Mouse (Mus musculus): ENCODE measurements around the gene Srpr.

Srpr gene

DNA sequence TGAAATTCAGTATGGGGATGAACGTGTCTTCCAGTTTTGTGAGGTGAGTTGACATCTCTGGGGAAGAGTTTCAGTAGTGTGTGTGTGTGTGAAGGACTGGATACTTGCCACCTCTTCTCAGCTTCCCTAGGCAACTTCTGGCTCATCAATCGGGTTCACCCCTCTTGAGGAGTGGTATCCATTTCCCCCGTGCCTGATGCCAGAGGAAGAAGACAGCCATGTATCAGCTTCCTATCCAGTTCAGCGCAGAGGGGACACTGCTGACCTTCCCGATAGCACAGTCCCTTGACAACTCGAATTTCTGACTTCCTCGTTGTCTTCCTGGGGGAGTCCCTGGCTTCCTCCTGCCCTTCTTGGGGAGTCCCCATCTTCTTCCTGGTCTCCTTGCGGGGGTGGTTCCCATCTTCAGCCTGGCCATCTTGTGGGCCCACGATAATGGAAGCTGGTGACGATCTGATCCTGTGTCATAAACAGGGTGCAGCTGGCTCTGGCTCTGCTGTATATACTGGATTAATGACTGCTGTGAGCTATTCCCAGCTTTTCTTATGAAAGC, 12.5 kb upstream of the Srpr start:
- no peak for DNase-seq (ENCODE audit: extremely low read depth, low read depth)

DNA sequence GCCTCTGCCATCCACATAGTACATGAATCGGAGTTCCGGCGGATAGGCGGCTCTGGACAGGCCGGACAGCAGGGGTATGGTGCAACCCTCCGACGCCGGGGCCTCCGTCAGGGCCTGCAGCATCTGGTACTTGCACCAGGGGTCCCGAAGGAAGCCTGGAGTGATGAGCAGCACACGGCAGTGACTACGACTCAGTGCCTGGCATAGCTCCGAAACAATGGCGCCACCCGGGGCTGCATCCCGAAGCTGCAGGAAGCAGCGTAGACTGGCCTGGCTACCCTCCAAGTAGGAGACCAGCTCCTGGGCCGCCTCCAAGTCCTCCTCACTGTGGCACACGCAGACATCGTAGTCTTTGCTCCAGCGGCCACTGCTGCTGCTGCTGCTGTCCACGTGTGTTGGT, 11.3 kb upstream of the Srpr start:
- no peak for DNase-seq (ENCODE audit: extremely low read depth, low read depth)

DNA sequence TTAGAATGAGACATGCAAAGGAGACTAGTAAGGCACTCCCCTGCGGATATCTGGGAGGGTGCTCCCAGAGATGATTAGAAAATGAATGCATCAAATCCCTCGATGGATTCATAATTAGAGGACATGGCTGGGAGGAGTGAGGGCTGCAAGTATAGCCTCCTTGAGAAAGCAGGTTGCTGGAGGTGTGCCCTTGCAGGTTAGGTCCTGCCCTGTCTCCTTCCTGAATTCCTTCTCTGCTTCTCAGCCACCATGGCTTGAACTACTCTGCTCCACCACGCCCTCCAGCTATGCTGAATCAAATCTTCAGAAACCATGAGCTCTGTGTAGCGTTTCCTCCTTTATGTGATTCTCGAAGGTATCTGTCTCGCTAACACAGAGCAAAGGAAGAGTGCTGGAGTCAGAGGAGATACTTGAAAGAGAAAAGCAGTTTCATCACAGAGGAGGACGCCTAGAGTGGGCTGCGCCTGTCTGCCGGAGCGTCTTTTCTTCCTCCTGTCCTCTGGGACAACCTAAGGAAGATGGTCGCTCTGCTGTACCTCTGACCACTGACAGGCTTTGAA, 6.9 kb upstream of the Srpr start:
- DNase-seq (ENCODE audit: extremely low read depth, low read depth), result no peak

DNA sequence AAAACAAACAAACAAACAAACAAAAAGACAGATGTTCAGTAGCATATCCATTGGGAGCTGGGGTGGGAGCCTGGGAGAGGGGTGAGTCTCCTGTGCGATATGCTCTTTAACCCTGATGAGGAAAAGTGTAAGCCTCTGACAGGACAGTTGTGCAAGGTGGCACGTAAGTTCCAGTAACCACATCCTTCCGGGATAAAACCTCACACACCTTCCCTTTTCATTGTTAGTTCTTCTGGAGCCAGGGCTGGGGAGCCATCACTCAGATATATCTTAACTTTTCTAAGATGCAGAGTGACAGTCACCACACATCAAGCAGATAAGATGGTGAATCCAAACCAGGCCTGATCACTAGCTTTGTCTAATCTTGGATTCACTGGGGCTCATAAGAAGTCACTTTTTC, 5.9 kb upstream of the Srpr start:
- no peak for DNase-seq (ENCODE audit: extremely low read depth, low read depth)

DNA sequence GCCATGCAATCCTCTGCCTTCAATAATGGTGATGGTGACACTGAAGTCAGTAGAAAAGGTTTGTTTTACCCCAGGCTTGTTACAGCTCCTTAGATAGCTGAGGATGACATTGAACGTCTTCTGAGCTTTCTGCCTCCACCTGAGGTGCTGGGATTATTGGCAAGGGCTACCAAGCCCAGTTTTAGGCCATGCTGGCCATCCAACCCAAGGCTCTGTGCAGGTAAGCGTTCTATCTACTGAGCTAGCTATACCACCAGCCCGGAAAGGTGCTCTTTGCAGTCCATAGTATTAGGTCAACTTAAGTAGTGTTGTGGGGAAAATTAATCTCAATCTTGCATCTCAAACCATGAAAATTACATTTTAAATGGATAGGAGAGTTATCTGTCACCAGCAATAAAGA, 2.4 kb upstream of the Srpr start:
- DNase-seq (ENCODE audit: extremely low read depth, low read depth), result no peak

DNA sequence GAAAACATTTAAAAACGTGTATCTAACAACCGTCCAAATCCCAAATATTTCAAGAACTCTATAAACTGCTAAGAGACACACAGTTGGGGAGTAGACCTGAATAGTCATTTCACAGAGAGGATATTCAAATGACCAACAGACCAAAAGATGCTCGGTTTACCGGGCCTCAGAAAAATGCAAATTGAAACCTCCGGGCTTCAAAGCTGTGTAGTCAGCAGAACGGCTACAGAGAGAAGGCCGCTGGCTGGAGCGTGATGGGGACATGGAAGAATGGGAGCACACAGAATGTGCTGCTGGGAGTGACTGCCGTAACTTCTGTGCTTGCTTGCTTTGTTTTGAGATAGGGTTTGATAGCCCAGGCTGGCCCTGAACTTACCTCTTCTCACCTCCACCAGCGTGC, 1.6 kb upstream of the Srpr start:
- DNase-seq (ENCODE audit: extremely low read depth, low read depth), result no peak

DNA sequence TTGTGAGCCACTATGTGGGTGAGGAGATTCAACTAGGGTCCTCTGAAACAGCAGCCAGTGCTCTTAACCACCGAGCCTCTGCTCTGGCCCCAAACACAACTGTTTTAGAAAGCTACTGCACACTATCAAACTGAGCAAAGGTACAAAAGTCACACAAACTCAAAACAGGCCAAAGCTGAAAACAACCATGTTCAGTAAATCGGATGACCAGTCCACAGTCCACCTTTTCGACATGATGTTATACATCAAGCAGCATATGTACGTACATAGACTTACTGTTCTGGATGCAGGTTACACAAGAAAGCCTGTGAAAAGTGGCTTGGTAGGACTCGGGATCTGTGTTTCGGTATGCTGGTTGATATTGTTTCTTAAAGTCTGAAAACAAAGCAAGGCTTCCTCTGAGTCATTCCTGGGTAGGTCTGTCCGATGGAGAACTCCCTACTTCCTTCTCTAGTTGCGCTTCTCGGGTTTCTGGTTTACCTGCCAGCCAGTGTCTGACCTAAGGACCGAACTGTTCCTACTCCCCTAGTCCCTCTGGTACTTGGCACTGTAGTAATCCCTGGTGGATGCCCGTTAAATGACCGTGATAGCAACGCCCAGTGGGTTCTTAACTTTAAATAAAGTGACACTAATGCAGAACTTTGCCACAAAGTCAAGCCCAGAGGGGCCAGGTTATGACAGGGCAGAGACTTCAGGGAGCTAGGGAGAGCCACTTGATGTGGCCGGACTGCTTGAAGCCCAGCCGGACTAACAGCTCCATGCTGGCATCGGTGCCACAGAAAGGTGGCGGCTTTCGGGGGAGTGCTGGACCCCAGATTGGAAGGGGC, 817 bp upstream of the Srpr start:
- no peak for DNase-seq (ENCODE audit: extremely low read depth, low read depth)

DNA sequence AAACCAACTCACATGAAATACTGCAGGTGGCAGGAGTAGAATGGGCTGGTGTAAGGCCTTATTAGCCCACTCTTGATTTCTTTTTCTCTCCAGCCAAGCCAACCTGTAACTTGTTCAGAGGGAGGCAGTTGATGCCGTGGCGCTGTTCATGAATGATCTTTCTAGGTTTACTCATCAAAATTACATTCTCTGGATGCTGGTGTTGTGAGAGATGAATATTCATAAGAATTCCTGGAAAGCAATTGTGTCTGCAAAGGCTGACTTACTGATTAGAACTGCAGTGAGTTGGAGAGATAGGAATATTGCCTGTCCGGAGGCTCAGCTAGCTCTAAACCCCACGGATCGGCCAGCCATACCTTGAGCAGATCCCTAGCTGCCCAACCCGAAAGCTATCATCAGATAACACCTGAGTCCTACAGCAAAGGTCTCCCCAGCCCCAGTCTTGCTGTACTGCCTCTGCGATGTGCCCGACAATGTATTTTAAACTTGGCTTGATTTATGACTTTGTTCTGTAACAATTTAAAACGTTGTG, 620 bp downstream of the Srpr start:
- no peak for DNase-seq (ENCODE audit: extremely low read depth, low read depth)

DNA sequence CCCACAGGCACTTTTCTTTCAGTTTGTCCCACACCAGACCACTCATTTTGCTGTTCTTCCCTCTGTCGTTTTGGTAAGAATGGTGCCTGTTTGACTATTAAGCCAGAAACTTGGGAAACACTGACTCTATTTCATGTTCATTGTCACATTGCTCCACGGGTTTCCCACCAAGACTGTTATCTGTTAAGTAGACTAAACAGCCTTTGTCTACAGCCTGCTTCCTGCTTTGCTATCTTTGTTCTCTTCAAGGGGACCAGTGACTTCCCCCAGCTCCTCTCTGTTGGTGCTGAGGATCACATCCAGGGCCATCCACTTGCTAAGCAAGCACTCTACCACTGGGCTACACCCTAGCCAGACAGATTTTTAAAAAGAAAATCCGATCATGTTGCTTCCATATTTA, 3.6 kb downstream of the Srpr start:
- DNase-seq (ENCODE audit: extremely low read depth, low read depth), result peak; percentile 84

DNA sequence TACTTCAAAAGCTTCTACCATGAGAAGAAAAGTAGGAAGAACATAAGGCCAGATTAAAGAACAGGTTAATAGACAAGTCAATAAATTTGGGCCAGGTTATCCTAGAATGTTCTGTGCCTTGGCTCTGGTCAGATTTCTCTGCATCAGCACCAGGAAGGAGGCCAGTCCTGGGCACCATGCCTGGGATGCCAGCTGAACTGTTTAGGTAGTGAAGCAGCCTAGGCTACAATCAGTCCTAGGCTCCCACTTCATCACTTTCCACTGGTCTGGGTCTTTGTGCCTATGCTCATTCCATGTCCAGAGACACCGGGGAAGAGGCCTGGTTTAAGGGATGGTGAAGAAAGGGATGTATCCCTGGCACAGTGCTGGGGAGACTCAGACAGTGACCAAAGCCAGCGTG, 4.4 kb downstream of the Srpr start:
- DNase-seq (ENCODE audit: extremely low read depth, low read depth), result no peak

DNA sequence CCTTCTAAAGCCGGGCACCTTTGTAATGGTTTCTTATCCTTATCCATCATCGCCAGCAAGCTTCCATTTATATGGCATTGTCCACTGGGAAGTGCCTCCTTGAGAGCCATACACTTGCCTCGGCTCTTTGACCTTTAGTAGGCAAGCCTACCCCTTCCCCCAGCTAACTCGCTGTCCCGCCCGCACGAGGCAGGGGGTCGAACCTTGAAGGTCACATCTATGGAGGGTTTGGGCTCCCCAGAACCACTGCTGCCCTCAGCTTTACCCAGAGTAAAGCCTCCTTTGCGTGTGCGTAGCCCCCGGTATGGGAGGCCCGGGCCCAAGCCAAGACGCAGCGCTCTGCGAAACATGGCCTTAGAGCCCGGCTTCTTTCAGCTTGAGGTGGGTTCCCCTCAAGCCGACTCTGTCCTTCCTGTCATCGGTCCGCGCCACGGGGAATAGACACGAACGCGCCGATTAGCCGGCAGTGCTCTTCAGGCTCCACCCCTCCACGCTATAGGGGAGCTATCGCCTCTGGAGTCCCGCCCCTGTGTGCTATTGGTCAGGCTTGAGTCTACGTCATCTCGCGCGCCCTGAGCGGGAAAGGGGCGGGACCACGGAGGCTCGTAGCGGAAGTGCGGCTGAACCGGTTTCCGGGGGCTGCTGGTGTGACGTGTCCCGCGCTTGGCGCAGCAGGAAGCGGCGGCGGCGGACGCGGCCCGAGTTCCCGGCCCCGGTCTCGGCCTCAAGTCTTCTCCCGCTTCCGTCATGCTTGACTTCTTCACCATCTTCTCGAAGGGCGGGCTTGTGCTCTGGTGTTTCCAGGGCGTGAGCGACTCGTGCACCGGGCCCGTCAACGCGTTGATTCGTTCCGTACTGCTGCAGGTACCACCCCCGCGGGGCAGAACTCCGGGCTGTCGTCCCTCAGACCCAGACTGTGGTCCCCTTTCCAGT, 10.8 kb downstream of the Srpr start, which contains the start of gene Foxred1:
Gene Foxred1, minus strand, starts transcription at position 514 of the 933 bp plus-strand sequence.
- peak; percentile 97 for DNase-seq (ENCODE audit: extremely low read depth, low read depth)

DNA sequence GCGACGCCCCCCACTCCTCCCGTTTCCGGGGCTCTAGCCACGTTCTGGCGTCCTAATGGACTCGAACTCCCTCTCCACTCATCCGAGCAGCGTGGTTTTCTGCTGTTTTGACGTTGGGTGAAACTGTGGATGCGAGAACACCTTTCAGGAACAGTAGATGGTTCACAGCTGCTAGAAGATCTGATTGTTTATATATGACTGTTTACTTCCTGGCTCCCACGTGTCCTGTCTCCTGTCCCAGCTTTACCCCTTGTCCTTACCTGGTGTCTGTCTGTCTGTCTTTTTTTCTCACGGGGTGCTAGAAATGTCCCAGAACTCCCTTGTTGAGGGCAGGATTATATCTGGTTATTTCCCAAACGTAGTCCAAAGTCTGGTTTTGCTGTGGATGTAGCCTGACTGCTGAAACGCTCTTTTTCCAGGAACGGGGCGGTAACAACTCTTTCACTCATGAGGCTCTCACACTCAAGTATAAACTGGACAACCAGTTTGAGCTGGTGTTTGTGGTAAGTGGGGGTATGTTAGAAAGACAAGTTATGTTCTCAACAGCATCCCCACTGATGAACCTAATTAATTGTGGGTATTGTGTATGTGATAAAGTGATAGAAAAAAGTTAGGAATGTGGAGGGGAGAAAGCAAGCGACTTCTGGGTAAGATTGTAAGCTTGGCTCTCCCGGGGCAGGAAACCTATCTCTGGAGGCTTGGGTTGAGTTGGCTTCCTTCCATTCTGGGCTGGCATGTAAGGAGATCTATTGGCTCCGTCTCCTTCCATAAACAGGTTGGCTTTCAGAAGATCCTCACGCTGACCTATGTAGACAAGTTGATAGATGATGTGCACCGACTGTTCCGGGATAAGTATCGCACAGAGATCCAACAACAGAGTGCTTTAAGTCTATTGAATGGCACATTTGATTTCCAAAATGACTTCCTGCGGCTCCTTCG, 11.9 kb downstream of the Srpr start:
- DNase-seq (ENCODE audit: extremely low read depth, low read depth), result peak; percentile 25

DNA sequence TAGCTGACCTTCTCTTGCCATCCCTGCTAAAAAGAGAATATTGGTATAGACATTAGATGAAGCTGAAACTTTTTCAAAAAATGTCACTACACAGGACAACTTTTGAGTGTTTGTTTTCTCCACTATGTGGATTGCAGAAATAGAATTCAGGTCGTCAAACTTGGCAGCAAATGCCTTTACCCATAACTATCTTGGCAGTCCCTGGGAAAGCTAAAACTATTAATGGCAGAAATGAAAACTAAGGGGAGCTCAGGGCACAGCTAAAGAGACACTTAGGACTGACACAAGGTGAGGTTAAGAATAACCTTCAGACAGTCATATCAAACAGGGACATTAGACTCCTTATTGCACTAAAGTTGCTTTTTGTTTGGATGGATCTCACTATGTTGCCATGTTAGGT, 18.0 kb downstream of the Srpr start:
- no peak for DNase-seq (ENCODE audit: extremely low read depth, low read depth)

DNA sequence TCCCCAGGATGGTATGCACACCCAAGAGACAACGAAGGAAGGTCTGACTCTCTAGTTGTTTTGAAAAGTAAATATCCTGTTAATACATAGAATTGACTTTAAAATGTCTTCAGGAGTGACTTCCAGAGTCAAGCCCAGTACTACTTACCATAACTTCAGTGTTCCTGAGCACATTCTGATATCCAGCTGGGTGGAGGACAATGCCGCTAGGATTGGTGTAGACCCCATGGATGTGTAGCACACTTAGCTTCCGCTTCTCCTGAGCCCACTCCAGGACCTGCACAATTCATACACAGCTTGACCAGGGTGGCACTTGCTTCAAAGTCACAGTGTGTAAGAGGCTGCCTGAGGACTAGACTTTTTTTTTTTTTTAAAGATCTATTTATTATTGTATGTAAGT, 23.5 kb downstream of the Srpr start:
- DNase-seq (ENCODE audit: extremely low read depth, low read depth), result no peak

DNA sequence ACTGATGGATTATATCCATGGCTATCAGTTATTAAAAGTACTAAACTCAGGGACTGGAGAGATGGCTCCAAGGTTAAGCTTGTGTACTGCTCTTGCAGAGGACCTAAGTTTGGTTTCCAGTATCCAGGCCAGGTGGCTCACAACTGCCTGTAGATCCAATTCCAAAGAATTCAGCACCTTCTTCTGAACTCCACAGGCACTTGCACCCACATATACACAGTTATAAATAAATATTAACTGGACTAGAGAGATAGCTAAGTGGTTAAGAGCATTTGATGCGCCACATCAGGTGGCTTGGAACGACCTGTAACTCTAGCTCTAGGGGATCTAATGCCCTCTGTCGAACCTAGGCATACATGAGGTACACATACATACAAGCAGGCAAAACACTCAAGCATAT, 28.7 kb downstream of the Srpr start:
- DNase-seq (ENCODE audit: extremely low read depth, low read depth), result no peak

DNA sequence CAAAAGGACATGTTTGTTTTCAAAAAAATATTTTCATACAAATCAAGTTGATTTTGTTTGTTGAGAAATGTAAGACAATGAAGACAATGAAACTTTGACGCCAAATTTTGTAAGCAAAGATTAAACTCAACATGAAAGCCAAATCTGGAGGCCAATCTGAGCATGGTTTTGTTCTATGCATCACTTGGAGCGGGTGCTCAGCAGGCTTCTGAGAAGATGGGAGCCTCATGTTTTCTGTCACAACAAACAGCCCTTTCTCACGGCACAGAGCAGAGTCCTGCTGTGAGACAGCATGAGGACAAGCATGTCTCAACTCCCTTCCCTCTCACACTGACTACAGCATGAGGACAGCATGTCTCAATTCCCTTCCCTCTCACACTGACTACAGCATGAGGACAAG, 36.0 kb downstream of the Srpr start:
- no peak for DNase-seq (ENCODE audit: extremely low read depth, low read depth)

DNA sequence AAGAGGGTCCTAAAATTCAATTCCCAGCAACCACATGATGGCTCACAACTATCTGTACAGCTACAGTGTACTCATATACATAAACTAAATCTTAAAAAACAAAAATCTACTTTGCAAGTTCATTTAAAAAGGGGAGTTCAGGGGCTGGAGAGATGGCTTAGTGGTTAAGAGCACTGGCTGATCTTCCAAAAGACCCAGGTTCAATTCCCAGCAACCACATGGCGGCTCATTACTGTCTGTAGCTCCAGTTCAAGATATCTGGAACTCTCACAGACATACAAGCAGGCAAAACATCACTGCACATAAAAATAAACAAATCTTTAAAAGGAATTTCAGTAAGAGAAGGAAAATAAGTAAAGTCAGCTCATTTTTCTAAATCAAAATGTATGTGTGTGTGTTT, 38.4 kb downstream of the Srpr start:
- DNase-seq (ENCODE audit: extremely low read depth, low read depth), result no peak

DNA sequence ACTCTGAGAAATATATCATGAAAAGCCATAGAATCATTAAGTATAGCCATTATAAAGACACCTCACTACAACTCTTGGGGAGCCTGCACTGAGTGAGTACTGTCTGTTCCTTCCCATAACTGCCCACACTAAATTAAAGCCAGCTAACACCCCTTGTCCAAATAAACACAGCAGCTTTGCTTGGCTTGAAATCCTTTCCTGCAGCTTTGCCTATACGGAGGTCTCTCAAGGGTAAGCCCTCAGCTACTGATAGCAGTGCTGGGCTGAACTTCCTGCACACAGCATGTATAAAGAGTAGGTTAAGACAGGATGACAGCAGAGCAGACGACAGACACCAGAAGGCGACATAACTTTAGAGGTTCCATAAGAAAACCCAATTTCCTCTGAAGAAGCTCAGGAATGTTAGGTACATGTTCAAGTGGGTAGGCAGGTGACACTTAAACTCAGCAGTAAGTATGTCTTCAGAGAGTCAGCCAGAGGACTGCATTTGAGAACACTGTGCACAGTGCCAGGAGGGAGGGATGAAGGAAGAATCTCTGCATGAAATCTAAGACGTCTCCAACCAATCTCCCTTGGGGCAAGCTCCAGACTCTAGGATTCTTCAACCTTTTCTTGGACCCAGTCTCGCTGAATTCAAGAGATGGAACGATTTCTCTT, 39.1 kb downstream of the Srpr start:
- no peak for DNase-seq (ENCODE audit: extremely low read depth, low read depth)

DNA sequence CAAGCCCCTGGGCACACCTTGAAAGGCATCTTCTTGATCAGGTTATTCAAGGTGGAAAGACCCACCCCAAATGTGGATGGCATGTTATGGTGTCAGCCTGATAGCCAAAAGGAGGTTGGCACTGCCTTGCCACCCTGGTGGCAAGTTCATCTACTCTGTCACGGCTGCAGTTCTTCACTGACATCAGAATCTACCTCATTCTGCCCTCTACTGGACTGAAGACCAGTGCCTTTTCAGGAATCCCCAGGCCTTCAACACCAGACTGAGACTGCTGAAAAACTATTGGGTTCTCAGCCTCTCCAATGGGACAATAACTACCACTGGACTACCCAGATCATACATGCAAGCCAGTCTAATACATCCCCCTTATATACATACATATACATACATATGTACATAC, 39.8 kb downstream of the Srpr start:
- DNase-seq (ENCODE audit: extremely low read depth, low read depth), result no peak

DNA sequence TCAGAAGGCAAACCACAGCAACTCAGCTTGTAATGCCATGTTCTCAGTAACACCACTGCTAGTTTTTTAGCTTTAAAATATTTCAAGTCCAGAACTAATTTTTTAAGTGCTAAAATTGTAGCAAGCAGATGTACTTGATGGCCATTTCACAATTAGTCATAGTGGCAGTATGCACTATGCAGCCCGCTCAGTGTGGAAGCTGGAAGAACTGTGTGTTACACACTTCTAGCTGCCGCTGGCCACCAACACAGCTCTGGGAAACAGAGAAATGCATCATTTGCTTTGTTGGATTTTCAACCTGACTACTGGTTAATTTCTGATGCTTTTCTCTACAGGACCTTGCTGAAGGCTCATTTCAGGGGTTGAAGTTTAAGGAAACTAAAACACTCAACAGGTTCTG, 47.4 kb downstream of the Srpr start:
- DNase-seq (ENCODE audit: extremely low read depth, low read depth), result no peak
